In genomic region chr7:130046086-130046485, GRCm38 (mm10) we compare ENCODE assay signal across 14 mouse cellular contexts.
A peak's percentile ranks its signal among the peaks of the same experiment; 100 is the strongest.
DNase-seq lines count a peak whose midpoint lies in the region.
"Had no signal": no experiment of that assay in that cellular context is flagged by ENCODE, and none has a peak within 500 bp of the region (broad histone marks: within the 10 kb centered on the region; RNA-seq: fewer than 3 reads in every experiment).

No protein-coding gene starts in this region.

- peak; percentile 18 for DNase-seq in cerebellum, adult 11-12 months
- no peak for DNase-seq in cerebellum, adult 8-10 months
- DNase-seq in kidney, postnatal 10 days: peak; percentile 15
- no peak for DNase-seq in kidney, adult 9 months
- peak; percentile 53 for DNase-seq in adrenal gland, adult 2 months
- DNase-seq in adrenal gland, postnatal 25 days: peak; percentile 28
- no peak for DNase-seq in Muller cell, postnatal 12 days (ENCODE audit: inconsistent ontology term)
- DNase-seq: gastrocnemius, adult 2 months; heart, postnatal 10 days; kidney, adult 18-20 months; kidney, postnatal 14 days; liver, postnatal 0 days; right cerebral cortex, postnatal 4 days; thymus, postnatal 14 days had no signal

Comparison
In these comparisons a context has a peak if more than half of its experiments do, and no peak if none do; other contexts are left out.
1. DNase-seq: peak in cerebellum, adult 11-12 months (single experiment), kidney, postnatal 10 days (single experiment), adrenal gland, adult 2 months (single experiment) and adrenal gland, postnatal 25 days (single experiment); none in cerebellum, adult 8-10 months (single experiment), kidney, adult 9 months (single experiment) and Muller cell, postnatal 12 days (single experiment).